In the genomic region with DNA sequence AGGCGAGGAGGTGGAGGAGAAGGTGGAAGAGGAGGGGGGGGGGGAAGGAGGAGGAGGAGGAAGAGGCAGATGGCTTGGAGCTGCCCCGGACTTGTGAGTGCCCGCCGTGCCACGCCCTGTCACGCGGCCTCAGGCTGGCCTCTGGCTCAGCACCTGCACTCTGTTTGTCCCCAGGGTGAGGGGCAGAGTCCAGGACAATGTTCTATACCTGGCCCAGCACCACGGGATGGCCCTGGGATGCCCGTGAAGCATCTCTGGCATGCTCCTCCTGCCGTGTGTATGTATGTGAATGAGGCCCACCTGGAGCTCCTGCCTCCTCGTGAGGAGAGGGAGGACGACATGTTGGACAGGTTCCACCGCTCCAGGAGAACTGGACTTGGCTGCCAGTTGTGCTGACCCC, we compare ENCODE assay signal across 13 mouse cellular contexts. TPM values are rescaled to one million over a fixed set of nuclear protein-coding genes. Genes with fewer than 3 reads are reported as not detected.
DNase-seq lines count a peak whose midpoint lies in the region; ATAC-seq and TF ChIP-seq lines count a peak whose summit lies in the region.
"Had no signal": no experiment of that assay in that cellular context is flagged by ENCODE, and none has a peak within 500 bp of the region (broad histone marks: within the 10 kb centered on the region; RNA-seq: fewer than 3 reads in every experiment).

No protein-coding gene starts in this region.

- no peak overlapping the region for H3K4me2 ChIP-seq in midbrain, embryonic 13.5 days (replicated peaks)
- no peak overlapping the region for H3K4me2 ChIP-seq in midbrain, embryonic 14.5 days (ENCODE audit: low read length)
- no peak overlapping the region for H3K4me2 ChIP-seq in stomach, embryonic 16.5 days (ENCODE audit: low read depth, low read length)
- H3K4me2 ChIP-seq: forebrain, embryonic 12.5 days; midbrain, embryonic 12.5 days; neural tube, embryonic 12.5 days had no signal

- no peaks in the 10 kb centered on the region for H3K9me3 ChIP-seq in midbrain, embryonic 13.5 days
- H3K9me3 ChIP-seq in midbrain, embryonic 14.5 days (ENCODE audit: control insufficient read depth, low read length): no peaks in the 10 kb centered on the region
- H3K9me3 ChIP-seq in stomach, embryonic 16.5 days (replicated peaks; ENCODE audit: control insufficient read depth, low read length): no peaks in the 10 kb centered on the region
- H3K9me3 ChIP-seq: forebrain, embryonic 12.5 days; midbrain, embryonic 12.5 days; neural tube, embryonic 12.5 days had no signal

- no peak overlapping the region for H3K27ac ChIP-seq in midbrain, embryonic 13.5 days
- no peak overlapping the region for H3K27ac ChIP-seq in midbrain, embryonic 14.5 days (replicated peaks; ENCODE audit: low read depth, low read length)
- no peak overlapping the region for H3K27ac ChIP-seq in liver, adult 2 months (replicated peaks; ENCODE audit: insufficient read depth, low read depth, low read length)
- no peak overlapping the region for H3K27ac ChIP-seq in stomach, embryonic 16.5 days (ENCODE audit: low read length)
- H3K27ac ChIP-seq: forebrain, embryonic 12.5 days; heart, adult 2 months; midbrain, embryonic 12.5 days; neural tube, embryonic 12.5 days had no signal

- H3K79me2 ChIP-seq in liver, adult 2 months (ENCODE audit: control insufficient read depth, insufficient read depth, low read length): no peaks in the 10 kb centered on the region

- WGBS in midbrain, embryonic 13.5 days: 52% methylated on average over 13 of the region's 13 CpGs
- 49% methylated on average over 13 of the region's 13 CpGs for WGBS in midbrain, embryonic 14.5 days
- WGBS in liver, adult 2 months: 12% methylated on average over 13 of the region's 13 CpGs
- WGBS in stomach, embryonic 16.5 days: 32% methylated on average over 13 of the region's 13 CpGs

- H3K27me3 ChIP-seq in midbrain, embryonic 13.5 days: peaks cover 12% of the 10 kb centered on the region
- H3K27me3 ChIP-seq in midbrain, embryonic 14.5 days (ENCODE audit: control insufficient read depth, insufficient read depth, low read length): no peaks in the 10 kb centered on the region; the same call in 1 of the 2 replicates
- no peaks in the 10 kb centered on the region for H3K27me3 ChIP-seq in liver, adult 2 months (ENCODE audit: control insufficient read depth, insufficient read depth, low read length)
- H3K27me3 ChIP-seq in stomach, embryonic 16.5 days (ENCODE audit: control insufficient read depth, insufficient read depth, low read length): 0 out of 2 replicates have a peak, but pooled peaks cover 5% of the 10 kb centered on the region

- TF ChIP-seq POLR2A in liver, adult 2 months (IDR thresholded peaks at IDR 0.05; ENCODE audit: extremely low read depth, insufficient read depth, low read length): no peak

- 0 out of 2 replicates have a peak, but pooled peaks have one; percentile 24 for ATAC-seq in midbrain, embryonic 13.5 days
- no peak for ATAC-seq in midbrain, embryonic 14.5 days (ENCODE audit: low FRiP score, low TSS enrichment)
- ATAC-seq in stomach, embryonic 16.5 days (ENCODE audit: insufficient read depth, low FRiP score): peak; percentile 76

- H3K4me3 ChIP-seq in midbrain, embryonic 13.5 days (replicated peaks): no peak overlapping the region
- no peak overlapping the region for H3K4me3 ChIP-seq in midbrain, embryonic 14.5 days (replicated peaks; ENCODE audit: low read depth, low read length)
- no peak overlapping the region for H3K4me3 ChIP-seq in liver, adult 2 months (ENCODE audit: insufficient read depth, low read depth, low read length)
- no peak overlapping the region for H3K4me3 ChIP-seq in stomach, embryonic 16.5 days (replicated peaks; ENCODE audit: low read length)
- H3K4me3 ChIP-seq: forebrain, embryonic 12.5 days; heart, adult 2 months; midbrain, embryonic 12.5 days; neural tube, embryonic 12.5 days had no signal

- H3K9ac ChIP-seq in midbrain, embryonic 13.5 days (replicated peaks): no peak overlapping the region
- no peak overlapping the region for H3K9ac ChIP-seq in midbrain, embryonic 14.5 days (replicated peaks; ENCODE audit: low read length)
- H3K9ac ChIP-seq in liver, adult 2 months (ENCODE audit: low read depth, low read length): no peak overlapping the region
- no peak overlapping the region for H3K9ac ChIP-seq in stomach, embryonic 16.5 days (ENCODE audit: low read length)
- H3K9ac ChIP-seq: forebrain, embryonic 12.5 days; midbrain, embryonic 12.5 days; neural tube, embryonic 12.5 days had no signal

- peaks cover 13% of the 10 kb centered on the region for H3K4me1 ChIP-seq in midbrain, embryonic 13.5 days (replicated peaks)
- peaks cover 10% of the 10 kb centered on the region; the same call in 1 of the 2 replicates for H3K4me1 ChIP-seq in midbrain, embryonic 14.5 days (ENCODE audit: control insufficient read depth, insufficient read depth, low read length)
- peaks cover 5% of the 10 kb centered on the region for H3K4me1 ChIP-seq in liver, adult 2 months (ENCODE audit: control insufficient read depth, insufficient read depth, low read length)
- no peaks in the 10 kb centered on the region; the same call in 1 of the 2 replicates for H3K4me1 ChIP-seq in stomach, embryonic 16.5 days (ENCODE audit: control insufficient read depth, insufficient read depth, low read length)

- no peak for TF ChIP-seq CTCF in liver, adult 2 months (IDR thresholded peaks at IDR 0.05; ENCODE audit: low read depth, low read length)

- DNase-seq in heart, adult 11 months: peak; percentile 89
- DNase-seq in heart, adult 8-10 months (ENCODE audit: low spot score): no peak
- DNase-seq in midbrain, embryonic 14.5 days: no peak
- DNase-seq in liver, adult 2 months (ENCODE audit: extremely low read depth, low read depth, low spot score): peak; percentile 88
- no peak for DNase-seq in thymus, postnatal 4 days
- DNase-seq in spleen, postnatal 4 days (ENCODE audit: low spot score in 2 of 2): no peak
- DNase-seq: heart, adult 2 months; layer of hippocampus, postnatal 36 days had no signal

- H3K36me3 ChIP-seq in midbrain, embryonic 13.5 days: no peaks in the 10 kb centered on the region
- H3K36me3 ChIP-seq in midbrain, embryonic 14.5 days (ENCODE audit: control insufficient read depth, insufficient read depth, low read length): no peaks in the 10 kb centered on the region
- no peaks in the 10 kb centered on the region for H3K36me3 ChIP-seq in liver, adult 2 months (ENCODE audit: control insufficient read depth, insufficient read depth, low read length)
- no peaks in the 10 kb centered on the region for H3K36me3 ChIP-seq in stomach, embryonic 16.5 days (ENCODE audit: control insufficient read depth, insufficient read depth, low read length)
- H3K36me3 ChIP-seq: forebrain, embryonic 12.5 days; midbrain, embryonic 12.5 days; neural tube, embryonic 12.5 days had no signal

RNA-seq across cellular contexts. Expression of gene Zfp747, which starts 14.4 kb away (rescaled TPM):
- 1 to 10 TPM; 3.2 to 4.3 (median 3.7) TPM for total RNA-seq in heart, adult 8-10 months (2022)
- polyA plus RNA-seq in midbrain, embryonic 13.5 days (2015; fragmentation: Nextera tagmentation; extraction: Ambion mirVana): 8.4 and 9.3 TPM in 2 replicates
- polyA plus RNA-seq in midbrain, embryonic 14.5 days (2014; fragmentation: Nextera tagmentation; extraction: Ambion mirVana): 7.0 and 7.7 TPM in 2 replicates
- total RNA-seq in liver, adult 2 months (2014; rRNA removed): 3.6 and 3.7 TPM in 2 replicates
- polyA plus RNA-seq in liver, adult 2 months (2012; rRNA removed): 3.0 and 4.0 TPM in 2 replicates
- polyA plus RNA-seq in stomach, embryonic 16.5 days (2015; fragmentation: Nextera tagmentation; extraction: Ambion mirVana): 9.6 and 11.1 TPM in 2 replicates

RNA-seq across cellular contexts. Expression of gene Zfp768, which starts 16.1 kb away (rescaled TPM):
- 10 to 100 TPM; 37.1 to 43.4 (median 41.5) TPM for total RNA-seq in heart, adult 8-10 months (2022)
- 15.6 and 20.1 TPM in 2 replicates for polyA plus RNA-seq in midbrain, embryonic 13.5 days (2015; fragmentation: Nextera tagmentation; extraction: Ambion mirVana)
- polyA plus RNA-seq in midbrain, embryonic 14.5 days (2014; fragmentation: Nextera tagmentation; extraction: Ambion mirVana): 5.1 and 12.9 TPM in 2 replicates
- 7.7 and 9.5 TPM in 2 replicates for total RNA-seq in liver, adult 2 months (2014; rRNA removed)
- 21.2 and 28.0 TPM in 2 replicates for polyA plus RNA-seq in liver, adult 2 months (2012; rRNA removed)
- polyA plus RNA-seq in stomach, embryonic 16.5 days (2015; fragmentation: Nextera tagmentation; extraction: Ambion mirVana): 12.0 and 13.9 TPM in 2 replicates

RNA-seq across cellular contexts. Expression of gene 9130019O22Rik, which starts 25.5 kb away (rescaled TPM):
- total RNA-seq in heart, adult 8-10 months (2022): 1 to 10 TPM; 1.8 to 2.5 (median 2.0) TPM
- polyA plus RNA-seq in midbrain, embryonic 13.5 days (2015; fragmentation: Nextera tagmentation; extraction: Ambion mirVana): 5.7 and 6.2 TPM in 2 replicates
- 5.3 and 6.9 TPM in 2 replicates for polyA plus RNA-seq in midbrain, embryonic 14.5 days (2014; fragmentation: Nextera tagmentation; extraction: Ambion mirVana)
- 2.0 and 2.3 TPM in 2 replicates for total RNA-seq in liver, adult 2 months (2014; rRNA removed)
- 1.6 and 2.0 TPM in 2 replicates for polyA plus RNA-seq in liver, adult 2 months (2012; rRNA removed)
- polyA plus RNA-seq in stomach, embryonic 16.5 days (2015; fragmentation: Nextera tagmentation; extraction: Ambion mirVana): 6.2 and 6.7 TPM in 2 replicates

RNA-seq across cellular contexts. Expression of gene E430018J23Rik, which starts 32.0 kb away (rescaled TPM):
- total RNA-seq in heart, adult 8-10 months (2022): 1 to 10 TPM; 2.9 to 5.1 (median 3.9) TPM
- 5.9 and 8.4 TPM in 2 replicates for polyA plus RNA-seq in midbrain, embryonic 13.5 days (2015; fragmentation: Nextera tagmentation; extraction: Ambion mirVana)
- 5.5 and 6.2 TPM in 2 replicates for polyA plus RNA-seq in midbrain, embryonic 14.5 days (2014; fragmentation: Nextera tagmentation; extraction: Ambion mirVana)
- total RNA-seq in liver, adult 2 months (2014; rRNA removed): 4.9 and 5.8 TPM in 2 replicates
- 5.4 and 7.7 TPM in 2 replicates for polyA plus RNA-seq in liver, adult 2 months (2012; rRNA removed)
- polyA plus RNA-seq in stomach, embryonic 16.5 days (2015; fragmentation: Nextera tagmentation; extraction: Ambion mirVana): 6.1 and 9.3 TPM in 2 replicates

RNA-seq across cellular contexts. Expression of gene Zfp764, which starts 45.2 kb away (rescaled TPM):
- 1 to 10 TPM; 2.3 to 4.4 (median 3.2) TPM for total RNA-seq in heart, adult 8-10 months (2022)
- 5.1 and 5.2 TPM in 2 replicates for polyA plus RNA-seq in midbrain, embryonic 13.5 days (2015; fragmentation: Nextera tagmentation; extraction: Ambion mirVana)
- polyA plus RNA-seq in midbrain, embryonic 14.5 days (2014; fragmentation: Nextera tagmentation; extraction: Ambion mirVana): 4.6 and 5.7 TPM in 2 replicates
- total RNA-seq in liver, adult 2 months (2014; rRNA removed): 1.8 and 2.5 TPM in 2 replicates
- polyA plus RNA-seq in liver, adult 2 months (2012; rRNA removed): 1.3 and 1.8 TPM in 2 replicates
- polyA plus RNA-seq in stomach, embryonic 16.5 days (2015; fragmentation: Nextera tagmentation; extraction: Ambion mirVana): 7.1 and 7.6 TPM in 2 replicates

Comparison
In these comparisons a context has a peak if more than half of its experiments do, and no peak if none do; other contexts are left out.
1. DNase-seq: peak in heart, adult 11 months (single experiment) and liver, adult 2 months (single experiment); none in heart, adult 8-10 months (single experiment), midbrain, embryonic 14.5 days (single experiment), thymus, postnatal 4 days (single experiment) and spleen, postnatal 4 days (0 of 2).